Mouse (Mus musculus) CD8-positive naive resting alpha-beta T cell, adult 57 days (primary cell): ENCODE measurements around the gene Saa2. TPM values are rescaled to one million over a fixed set of nuclear protein-coding genes. Genes with fewer than 3 reads are reported as not detected.

Experiments
- total RNA-seq: library from RNA; stranded (reverse); gene quantifications from one replicate; pipeline ENCODE4 v1.2.4, GENCODE M21; 2023

Saa2 gene
- not detected for total RNA-seq

DNA sequence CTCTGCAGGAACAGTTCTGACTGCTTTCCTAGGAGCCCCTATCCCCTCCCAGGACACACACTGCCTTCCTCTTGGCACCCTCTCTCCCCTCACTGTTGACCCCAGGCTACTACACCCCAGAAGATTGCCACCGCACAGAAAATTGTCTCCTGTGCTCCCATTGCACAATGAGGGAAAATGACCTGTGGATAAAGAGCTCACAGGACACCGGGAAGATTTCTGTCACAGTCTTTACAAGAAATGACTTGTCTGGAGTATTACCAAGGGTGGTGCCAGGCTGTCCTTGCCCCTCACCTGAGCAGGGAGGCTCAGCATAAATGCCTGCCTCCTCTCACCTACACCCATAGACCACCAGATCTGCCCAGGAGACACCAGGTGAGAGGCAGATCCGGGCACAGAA, at the start of gene Saa2:
TSS of gene Saa2 (plus strand) at position 301 of the 400 bp plus-strand sequence.

GRCm38 (mm10) chr7:46710390-46710844, 41.2 kb upstream of the Saa2 start, which contains the start of gene Saal1:
Saal1 (minus strand) TSS chr7:46710680.

DNA sequence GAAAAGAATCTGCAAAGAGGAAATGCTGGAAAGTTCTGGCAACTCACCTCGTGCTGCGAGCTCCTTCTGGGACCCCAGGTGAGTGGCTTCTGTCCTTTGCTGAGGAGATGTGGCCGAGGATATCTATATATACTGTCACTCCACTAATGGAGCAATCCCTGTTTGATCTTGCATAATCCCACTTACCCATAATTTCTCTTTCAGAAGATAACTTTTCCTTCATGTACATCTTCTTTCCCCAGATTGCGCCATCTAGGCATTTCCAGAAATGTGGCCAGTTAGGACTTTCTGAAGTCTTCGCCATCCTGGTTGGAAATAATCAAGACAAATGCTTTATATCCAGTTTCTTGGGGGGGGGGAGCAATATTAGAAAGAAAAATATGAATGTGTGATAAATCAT, 36.0 kb upstream of the Saa2 start, which contains the start of gene Saa3:
TSS of gene Saa3 (minus strand) at position 101 of the 400 bp plus-strand sequence.

GRCm38 (mm10) chr7:46732458-46732857, 19.1 kb upstream of the Saa2 start, which contains the start of gene Saa4:
Saa4 (minus strand) TSS chr7:46732603.

DNA sequence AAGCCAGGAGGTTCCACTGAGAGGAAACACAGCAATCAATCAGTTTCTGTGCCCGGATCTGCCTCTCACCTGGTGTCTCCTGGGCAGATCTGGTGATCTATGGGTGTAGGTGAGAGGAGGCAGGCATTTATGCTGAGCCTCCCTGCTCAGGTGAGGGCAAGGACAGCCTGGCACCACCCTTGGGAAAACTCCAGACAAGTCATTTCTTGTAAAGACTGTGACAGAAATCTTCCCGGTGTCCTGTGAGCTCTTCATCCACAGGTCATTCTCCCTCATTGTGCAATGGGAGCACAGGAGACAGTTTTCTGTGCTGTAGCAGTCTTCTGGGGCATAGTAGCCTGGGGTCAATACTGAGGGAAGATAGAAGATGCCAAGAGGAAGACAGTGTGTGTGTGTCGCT, 8.7 kb upstream of the Saa2 start, which contains the start of gene Saa1:
TSS of gene Saa1 (minus strand) at position 101 of the 400 bp plus-strand sequence.

DNA sequence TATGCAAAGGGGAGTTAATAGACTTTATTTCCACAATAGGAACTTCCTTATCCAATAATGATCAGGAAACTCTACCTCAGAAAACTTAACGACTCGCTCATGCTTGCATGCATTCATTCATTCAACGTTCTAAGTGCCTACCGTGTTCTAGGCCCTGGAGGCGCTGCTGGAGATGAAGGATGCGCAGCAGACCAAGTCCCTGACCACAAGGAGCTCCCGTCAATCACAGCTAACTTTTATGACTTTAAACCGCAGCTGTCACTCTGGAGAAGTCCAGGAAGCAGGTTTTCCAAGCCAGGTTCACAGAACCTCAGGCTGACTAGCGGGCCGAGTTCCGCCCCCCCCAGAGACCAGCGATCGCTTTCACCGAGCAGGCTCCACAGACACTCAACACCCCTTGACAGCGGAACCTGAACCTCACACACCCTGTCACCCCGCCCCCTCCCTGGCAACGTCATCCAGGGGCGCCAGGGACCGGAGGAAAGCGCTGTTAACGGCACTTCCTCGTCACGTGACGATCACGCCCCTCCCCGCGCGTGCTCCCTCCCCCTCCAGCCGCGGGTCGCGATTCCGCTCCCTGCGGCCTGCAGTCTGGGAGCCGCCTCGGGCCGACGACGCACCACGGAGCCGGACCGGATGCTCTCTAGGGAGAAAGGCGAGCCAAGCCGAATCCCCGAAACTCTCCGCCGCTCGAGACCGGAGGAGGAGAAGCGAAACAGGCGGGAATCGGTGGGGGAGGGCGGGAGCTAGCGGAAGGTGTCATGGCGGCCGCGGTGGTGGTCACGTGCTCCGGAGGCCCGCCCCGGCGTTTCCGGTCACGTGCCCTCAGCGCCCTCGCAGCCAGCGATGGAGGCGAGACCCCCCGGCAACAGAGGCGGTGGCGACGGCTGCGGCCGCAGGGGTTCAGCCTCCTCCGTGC, 44.0 kb downstream of the Saa2 start, which contains the start of the genes Hps5 and Gtf2h1:
TSS of gene Hps5 (minus strand) at position 778 of the 919 bp plus-strand sequence.
TSS of gene Gtf2h1 (plus strand) at position 817 of the 919 bp plus-strand sequence.

Other genes with a start within 250 kb of the Saa2 start
- 17.8 TPM for gene Sergef, start 112.0 kb upstream of the Saa2 start, total RNA-seq
- gene Tph1, start 79.3 kb upstream of the Saa2 start, total RNA-seq: not detected
- gene Saal1, start 41.1 kb upstream of the Saa2 start, total RNA-seq: 15.2 TPM
- not detected for gene Saa3, start 36.1 kb upstream of the Saa2 start, total RNA-seq
- not detected for gene Saa4, start 19.2 kb upstream of the Saa2 start, total RNA-seq
- gene Saa1, start 8.8 kb upstream of the Saa2 start, total RNA-seq: not detected
- 40.6 TPM for gene Hps5, start 44.3 kb downstream of the Saa2 start, total RNA-seq
- gene Gtf2h1, start 44.3 kb downstream of the Saa2 start, total RNA-seq: 52.7 TPM
- 212 TPM for gene Ldha, start 89.7 kb downstream of the Saa2 start, total RNA-seq
- not detected for gene Ldhc, start 109.4 kb downstream of the Saa2 start, total RNA-seq
- 54.3 TPM for gene Tsg101, start 168.2 kb downstream of the Saa2 start, total RNA-seq
- 4.4 TPM for gene Uevld, start 206.7 kb downstream of the Saa2 start, total RNA-seq
- gene Gm9999, start 231.8 kb downstream of the Saa2 start, total RNA-seq: not detected